Mouse (Mus musculus): ENCODE results near the gene Prps1l1.

The Prps1l1 gene

GRCm38 (mm10) chr12:34984461-34984860 is at the start of gene Prps1l1:
TSS of gene Prps1l1 (plus strand) at chr12:34984761.
- DNase-seq, result no peak

- DNase-seq, result no peak
These were observed 46.6 kb upstream of the Prps1l1 start for GRCm38 (mm10) chr12:34937918-34938317.

DNA sequence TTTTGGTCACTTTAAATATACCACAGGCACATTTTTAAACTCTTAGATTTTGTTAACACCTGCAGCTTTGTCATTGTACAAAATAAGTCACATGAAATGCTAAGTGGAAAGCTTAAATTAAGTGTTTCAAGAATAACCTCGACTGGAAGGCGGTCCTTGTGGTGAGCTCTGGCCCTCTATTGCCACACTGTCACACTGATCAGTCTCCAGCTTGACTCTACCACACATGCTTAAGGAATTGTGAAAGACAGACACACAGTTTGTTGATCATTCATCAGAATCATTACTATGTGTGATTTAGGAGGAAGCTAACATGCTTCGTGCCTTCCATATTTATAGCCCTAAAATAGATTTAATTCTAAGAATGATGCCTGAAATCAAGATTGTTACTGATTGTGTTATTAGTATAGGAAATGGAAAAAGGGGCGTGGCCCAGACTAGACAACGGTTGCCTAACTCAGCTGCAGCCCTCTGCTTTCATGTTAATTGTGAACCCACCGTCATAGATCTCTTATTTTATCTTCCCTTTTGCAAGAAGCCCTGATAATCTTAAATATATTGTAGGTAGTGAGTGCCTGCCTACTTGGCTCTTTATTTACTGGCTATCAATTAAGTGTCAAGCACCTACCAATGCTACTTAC is 35.4 kb upstream of the Prps1l1 start:
- DNase-seq, result no peak

DNA sequence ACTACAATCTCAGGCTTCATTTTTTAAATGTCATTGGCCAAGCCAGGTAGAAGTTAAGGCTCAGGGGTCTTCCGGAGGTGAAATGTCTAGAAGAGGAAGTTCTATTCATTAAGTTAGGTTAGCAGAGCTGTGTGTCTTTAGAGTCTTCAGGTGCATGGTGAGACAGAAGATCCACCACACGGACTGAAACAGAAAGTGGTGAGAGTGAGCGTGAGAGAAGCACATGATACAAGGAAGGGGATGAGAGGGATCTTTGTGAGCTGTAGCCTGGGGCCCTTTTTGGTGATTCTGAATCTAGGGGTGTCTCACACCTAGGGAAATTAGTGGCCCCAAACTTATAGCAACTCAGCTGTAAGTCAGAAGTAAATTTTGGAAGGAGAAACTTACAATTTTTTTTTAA is 8.6 kb upstream of the Prps1l1 start:
- DNase-seq, result no peak

GRCm38 (mm10) chr12:34985865-34986264 is 1.3 kb downstream of the Prps1l1 start:
- DNase-seq, result no peak

DNA sequence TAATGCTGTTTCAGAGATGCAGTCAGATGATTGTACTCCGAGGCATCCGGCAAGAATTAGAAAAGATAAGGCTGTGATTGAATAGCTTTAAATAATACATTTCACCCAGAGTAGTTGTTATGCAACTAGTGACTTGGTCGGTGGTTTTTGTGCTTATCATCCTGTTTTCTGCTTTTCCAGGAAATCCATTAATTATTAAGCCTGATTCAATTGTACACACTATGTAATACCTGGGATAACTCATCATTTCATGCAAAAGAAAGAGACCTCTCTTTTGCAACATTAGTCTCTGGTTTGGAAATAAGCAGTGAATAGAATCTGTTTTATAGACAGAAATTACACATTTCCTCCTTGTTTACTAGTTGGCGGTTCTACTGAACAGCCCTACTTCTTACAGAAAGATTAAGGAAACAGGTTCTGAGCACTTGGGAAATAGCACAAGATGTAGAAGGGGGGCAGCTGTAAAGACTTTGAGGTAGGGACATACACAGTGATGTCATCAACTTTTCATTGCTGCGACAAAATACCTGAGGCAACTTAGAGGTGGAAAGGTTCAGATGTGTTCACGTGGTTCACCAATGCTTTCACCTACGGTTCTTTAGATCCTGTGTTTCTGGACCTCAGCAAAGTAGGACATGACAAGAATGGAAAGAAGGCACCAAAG is 5.1 kb downstream of the Prps1l1 start:
- no peak for DNase-seq

GRCm38 (mm10) chr12:34990387-34990786 is 5.8 kb downstream of the Prps1l1 start:
- DNase-seq, result no peak

- no peak for DNase-seq
These were observed 7.3 kb downstream of the Prps1l1 start for GRCm38 (mm10) chr12:34991900-34992299.

DNA sequence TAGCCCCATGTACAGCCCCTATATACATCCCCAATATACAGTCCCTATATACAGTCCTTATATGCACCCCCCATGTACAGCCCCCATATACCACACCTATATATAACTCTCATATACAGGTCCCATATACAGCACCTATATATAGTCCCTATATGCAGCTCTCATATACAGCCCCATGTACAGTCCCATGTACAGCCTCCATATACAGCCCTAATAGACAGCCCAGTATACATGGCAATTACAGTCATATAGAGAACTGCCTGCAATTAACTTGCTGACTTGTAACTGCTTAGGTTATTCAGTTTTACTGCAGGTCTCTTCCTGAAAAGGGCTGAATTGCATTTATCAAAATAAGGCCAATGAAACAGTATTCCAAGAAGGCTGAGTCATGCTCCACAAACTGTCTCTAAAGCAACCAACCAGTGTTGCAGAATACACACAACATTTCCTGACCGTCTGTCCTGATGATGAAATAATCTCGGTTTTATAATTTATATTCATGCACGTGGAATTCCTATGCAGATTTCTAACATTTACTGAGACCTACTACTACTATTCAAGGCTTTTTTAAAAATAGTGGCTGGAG is 13.1 kb downstream of the Prps1l1 start:
- DNase-seq, result no peak

- no peak for DNase-seq
These were observed 14.4 kb downstream of the Prps1l1 start for GRCm38 (mm10) chr12:34998778-34999467.

DNA sequence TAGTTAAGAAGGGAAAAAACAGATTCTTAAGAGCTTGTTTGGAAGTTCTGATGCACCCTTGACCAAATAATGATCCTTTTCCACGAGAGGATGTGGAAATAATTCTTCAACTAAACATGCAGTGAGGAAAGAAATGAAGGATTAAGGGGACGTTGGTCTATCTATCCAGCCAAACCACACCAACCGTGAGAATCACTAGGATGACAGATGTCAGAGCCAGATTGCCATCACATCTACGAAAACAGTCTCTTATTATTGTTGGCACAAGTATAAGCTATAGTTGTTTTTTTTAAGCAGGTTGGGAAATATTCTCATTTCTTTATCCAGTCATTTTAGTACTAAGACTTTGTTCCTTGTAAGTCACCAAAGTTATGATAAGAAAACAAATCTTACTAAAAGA is 15.8 kb downstream of the Prps1l1 start:
- no peak for DNase-seq

DNA sequence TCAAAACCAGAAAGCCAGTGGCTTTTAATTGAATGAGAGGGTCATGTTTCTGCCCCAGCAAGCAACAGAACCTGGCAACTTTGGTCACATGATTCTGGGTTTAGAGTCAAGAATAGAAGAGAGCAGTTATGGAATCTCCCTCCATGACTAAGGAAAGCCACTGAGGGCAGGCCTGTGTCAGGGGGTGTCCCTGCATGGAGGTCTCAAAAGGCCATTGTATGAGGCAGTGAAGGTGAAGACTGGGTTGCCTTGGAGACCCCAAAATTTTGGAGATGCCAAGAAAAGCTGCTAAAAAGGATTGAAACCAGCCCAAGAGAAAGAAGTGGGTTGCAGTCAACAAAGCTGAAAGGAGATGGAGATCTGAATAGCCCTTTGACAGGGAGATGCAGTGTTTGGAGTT is 21.2 kb downstream of the Prps1l1 start:
- DNase-seq, result no peak

GRCm38 (mm10) chr12:35007851-35008250 is 23.3 kb downstream of the Prps1l1 start:
- no peak for DNase-seq

GRCm38 (mm10) chr12:35008340-35009137 is 24.0 kb downstream of the Prps1l1 start:
- no peak for DNase-seq

- no peak for DNase-seq
These were observed 26.9 kb downstream of the Prps1l1 start for GRCm38 (mm10) chr12:35011462-35011861.

DNA sequence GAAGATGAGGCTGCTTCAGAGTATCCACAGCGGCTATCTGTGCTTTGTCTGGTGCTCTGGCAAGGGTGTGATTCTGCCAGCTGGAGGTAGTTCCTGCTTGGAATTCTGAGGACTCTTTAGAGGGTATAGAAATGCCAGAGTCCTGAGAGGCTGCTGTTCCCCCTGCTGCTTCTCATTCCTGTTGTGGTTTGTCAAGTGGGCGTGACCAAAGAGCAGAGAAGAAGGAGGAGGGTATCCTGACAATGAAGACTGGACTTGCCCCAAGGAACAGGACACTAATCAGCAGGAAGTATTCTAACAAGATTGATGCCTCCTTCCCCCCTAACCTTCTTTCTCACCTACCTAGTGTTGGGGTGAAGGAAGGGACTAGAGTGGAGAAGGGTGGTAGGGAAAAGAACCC is 29.4 kb downstream of the Prps1l1 start:
- no peak for DNase-seq

DNA sequence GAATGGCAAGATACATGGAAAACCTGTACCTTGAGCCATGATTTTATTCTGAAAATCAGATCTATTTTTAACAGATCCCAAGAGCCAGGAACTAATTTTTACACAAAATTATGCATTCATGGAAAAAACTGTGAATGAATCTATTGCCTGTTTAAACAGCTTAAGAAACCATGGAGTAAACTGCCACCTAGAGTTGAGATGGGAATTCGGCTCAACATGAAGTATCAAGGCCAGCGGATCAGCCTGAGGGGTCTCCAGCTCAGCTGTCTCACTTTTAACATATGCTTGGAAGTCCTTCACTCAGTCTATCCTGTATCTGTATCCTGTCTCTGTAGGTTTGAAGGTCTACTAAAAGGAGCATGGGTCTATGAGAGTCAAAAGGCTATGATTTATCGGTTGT is 31.5 kb downstream of the Prps1l1 start:
- no peak for DNase-seq

GRCm38 (mm10) chr12:35016481-35017250 is 32.1 kb downstream of the Prps1l1 start:
- DNase-seq, result no peak

GRCm38 (mm10) chr12:35018679-35019237 is 34.2 kb downstream of the Prps1l1 start:
- DNase-seq, result no peak

- DNase-seq, result no peak
These were observed 36.7 kb downstream of the Prps1l1 start for GRCm38 (mm10) chr12:35021285-35021684.

DNA sequence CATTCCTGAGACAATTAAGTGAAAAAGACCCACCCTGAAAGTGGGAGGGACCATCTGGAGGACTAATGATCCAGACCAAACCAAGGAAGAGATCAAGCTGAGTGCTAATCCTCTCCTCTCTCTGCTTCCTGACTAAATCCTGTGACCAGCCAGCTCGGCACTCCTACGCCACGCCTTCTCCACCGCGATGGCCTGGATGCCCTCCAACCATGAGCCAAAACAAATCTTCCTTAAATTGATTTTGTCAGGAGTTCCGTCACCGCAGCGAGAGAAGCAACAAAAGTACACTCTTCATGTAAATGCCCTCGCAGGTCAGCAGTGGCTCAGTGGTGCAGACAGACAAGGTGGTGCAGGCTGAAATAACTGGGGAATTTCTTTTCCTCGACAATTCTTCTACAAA is 37.5 kb downstream of the Prps1l1 start:
- DNase-seq, result no peak

- DNase-seq, result no peak
These were observed 41.4 kb downstream of the Prps1l1 start for GRCm38 (mm10) chr12:35025916-35026432.
